Mouse (Mus musculus) limb, embryonic 15.5 days (tissue): ENCODE measurements around the gene Cys1. TPM values are rescaled to one million over a fixed set of nuclear protein-coding genes. Genes with fewer than 3 reads are reported as not detected.
"Not testable (repeated sequence)": the region's sequence is repeated elsewhere in the genome, so short reads cannot be mapped to it uniquely, and the experiment has no call there.

Experiments used
- ATAC-seq: fragments of 200-750 bp; cut with Nextera tagmentation; 2 replicates; pipeline ENCODE4 v1.8.0; 2017; ENCODE audit warnings: low read depth, moderate TSS enrichment; ENCODE audit not compliant: insufficient number of reproducible peaks, low FRiP score, low TSS enrichment
- H3K27ac ChIP-seq: fragments of 300-500 bp; sonication (generic); 2 replicates; pipeline ENCODE4 v1.5.1; 2015; ENCODE audit warnings: moderate library complexity, mild to moderate bottlenecking, inconsistent platforms
- H3K27me3 ChIP-seq: fragments of 300-500 bp; sonication (generic); 2 replicates; pipeline ENCODE4 v1.6.1; 2015; ENCODE audit warnings: inconsistent platforms
- H3K36me3 ChIP-seq: fragments of 300-500 bp; sonication (generic); 2 replicates; pipeline ENCODE4 v1.6.1; 2015; ENCODE audit warnings: inconsistent platforms
- H3K4me1 ChIP-seq: fragments of 300-500 bp; sonication (generic); 2 replicates; pipeline ENCODE4 v1.6.1; 2015; ENCODE audit warnings: inconsistent platforms
- H3K4me2 ChIP-seq: fragments of 300-500 bp; sonication (generic); 2 replicates; pipeline ENCODE4 v1.6.1; 2015; ENCODE audit warnings: mild to moderate bottlenecking, inconsistent platforms
- H3K4me3 ChIP-seq: fragments of 300-500 bp; sonication (generic); 2 replicates; pipeline ENCODE4 v1.5.1; 2015; ENCODE audit warnings: mild to moderate bottlenecking, inconsistent platforms
- H3K9ac ChIP-seq: fragments of 300-500 bp; sonication (generic); 2 replicates; pipeline ENCODE4 v1.6.1; 2015; ENCODE audit warnings: inconsistent platforms
- H3K9me3 ChIP-seq: fragments of 300-500 bp; sonication (generic); 2 replicates; pipeline ENCODE4 v1.6.1; 2016; ENCODE audit warnings: inconsistent platforms
- WGBS: fragments of 180-500 bp; shearing (Covaris S2); methylation state at CpG from one replicate; pipeline ENCODE4 v1.1.7; 2015; 5-methylcytosine and 5-hydroxymethylcytosine counted together
- polyA plus RNA-seq: library from polyadenylated mRNA; unstranded; fragments of >200 nt; fragmentation: Nextera tagmentation; extraction: Ambion mirVana; gene quantifications from 2 replicates; pipeline ENCODE4 v1.2.1, GENCODE M21; 2015

Cys1 gene
- polyA plus RNA-seq, 1 experiment from 2014 or later = 8.1 TPM

- Histone ChIP-seq H3K4me1 (peaks cover 40% of the 10 kb centered on the region), H3K9me3 (no peaks in the 10 kb centered on the region), H3K27ac (peak overlapping the region; percentile 52), H3K4me3 (peak overlapping the region; percentile 93), H3K9ac (peak overlapping the region; percentile 73), H3K4me2 (peak overlapping the region; percentile 96), H3K27me3 (no peaks in the 10 kb centered on the region), H3K36me3 (peaks cover 16% of the 10 kb centered on the region)
- under 1% methylated on average over 17 of the region's 17 CpGs for whole genome bisulfite sequencing
- no peak for ATAC-seq
Measured at GRCm38 (mm10) chr12:24708824-24709218, 27.2 kb upstream of the Cys1 start.

GRCm38 (mm10) chr12:24707954-24708823, 26.6 kb upstream of the Cys1 start, which contains the start of gene Rrm2:
Rrm2 (plus strand) TSS chr12:24708241.
- H3K27ac ChIP-seq = peak within 1 kb of the TSS; percentile 77
- H3K27me3 ChIP-seq = no peaks in the 10 kb centered on the region
- peak; percentile 89 for ATAC-seq
- under 1% methylated on average over 78 of the region's 83 CpGs for WGBS
- H3K4me2 ChIP-seq = peak within 1 kb of the TSS; percentile 96
- peak within 1 kb of the TSS; percentile 73 for H3K9ac ChIP-seq
- peak within 1 kb of the TSS; percentile 93 for H3K4me3 ChIP-seq
- peaks cover 40% of the 10 kb centered on the region for H3K4me1 ChIP-seq
- H3K36me3 ChIP-seq = peaks cover 16% of the 10 kb centered on the region
- H3K9me3 ChIP-seq = no peaks in the 10 kb centered on the region

GRCm38 (mm10) chr12:24707480-24707802, 25.8 kb upstream of the Cys1 start:
- Histone ChIP-seq H3K27ac (peak overlapping the region; percentile 27; the same call in 1 of the 2 replicates), H3K27me3 (no peaks in the 10 kb centered on the region), H3K4me3 (peak overlapping the region; percentile 93), H3K4me1 (peaks cover 40% of the 10 kb centered on the region), H3K36me3 (peaks cover 13% of the 10 kb centered on the region), H3K9me3 (no peaks in the 10 kb centered on the region), H3K9ac (peak overlapping the region; percentile 73), H3K4me2 (peak overlapping the region; percentile 96)
- WGBS = under 1% methylated on average over 9 of the region's 9 CpGs
- ATAC-seq = no peak

GRCm38 (mm10) chr12:24706764-24707479, 25.3 kb upstream of the Cys1 start:
- H3K27ac ChIP-seq = peak overlapping the region; percentile 27; the same call in 1 of the 2 replicates
- ATAC-seq = no peak
- WGBS = under 1% methylated on average over 27 of the region's 27 CpGs
- peak overlapping the region; percentile 96 for H3K4me2 ChIP-seq
- H3K4me3 ChIP-seq = peak overlapping the region; percentile 93
- H3K9ac ChIP-seq = peak overlapping the region; percentile 73; the same call in 1 of the 2 replicates
- no peaks in the 10 kb centered on the region for H3K9me3 ChIP-seq
- H3K4me1 ChIP-seq = peaks cover 40% of the 10 kb centered on the region
- peaks cover 9% of the 10 kb centered on the region for H3K36me3 ChIP-seq
- no peaks in the 10 kb centered on the region for H3K27me3 ChIP-seq

- Histone ChIP-seq H3K9me3 (no peaks in the 10 kb centered on the region), H3K4me2 (no peak overlapping the region), H3K27ac (no peak overlapping the region), H3K27me3 (no peaks in the 10 kb centered on the region), H3K36me3 (no peaks in the 10 kb centered on the region), H3K4me3 (no peak overlapping the region), H3K4me1 (peaks cover 34% of the 10 kb centered on the region), H3K9ac (no peak overlapping the region)
- no peak for ATAC-seq
- WGBS = 70% methylated on average over 15 of the region's 15 CpGs
Measured at GRCm38 (mm10) chr12:24705502-24706263, 24.1 kb upstream of the Cys1 start.

DNA sequence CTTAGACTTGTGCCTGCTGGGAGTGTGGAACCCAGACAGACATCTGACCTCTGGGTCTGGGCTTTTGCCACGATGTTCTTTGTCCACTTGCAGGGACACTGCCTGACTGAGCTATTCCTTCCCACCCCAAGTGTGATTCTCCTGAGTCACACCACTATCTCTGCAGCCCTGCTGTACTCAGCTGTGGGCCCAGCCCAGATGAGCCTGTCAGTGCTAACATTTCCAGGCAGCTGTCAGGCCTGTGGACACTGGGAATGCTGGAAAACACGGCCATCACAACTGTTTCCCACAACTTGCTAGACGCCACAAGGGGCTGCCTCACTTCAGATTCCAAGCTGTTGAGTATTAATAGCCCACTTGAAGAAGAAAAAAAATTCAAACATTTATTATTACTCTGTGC, 21.4 kb upstream of the Cys1 start:
- 75% methylated on average over 3 of the region's 3 CpGs for WGBS
- H3K4me2 ChIP-seq = no peak overlapping the region
- H3K4me1 ChIP-seq = peaks cover 20% of the 10 kb centered on the region
- no peaks in the 10 kb centered on the region for H3K36me3 ChIP-seq
- H3K27me3 ChIP-seq = 0 out of 2 replicates have a peak, but pooled peaks cover 5% of the 10 kb centered on the region
- H3K9ac ChIP-seq = no peak overlapping the region
- no peak overlapping the region for H3K4me3 ChIP-seq
- no peaks in the 10 kb centered on the region for H3K9me3 ChIP-seq
- H3K27ac ChIP-seq = no peak overlapping the region
- no peak; the same call in 1 of the 2 replicates for ATAC-seq

DNA sequence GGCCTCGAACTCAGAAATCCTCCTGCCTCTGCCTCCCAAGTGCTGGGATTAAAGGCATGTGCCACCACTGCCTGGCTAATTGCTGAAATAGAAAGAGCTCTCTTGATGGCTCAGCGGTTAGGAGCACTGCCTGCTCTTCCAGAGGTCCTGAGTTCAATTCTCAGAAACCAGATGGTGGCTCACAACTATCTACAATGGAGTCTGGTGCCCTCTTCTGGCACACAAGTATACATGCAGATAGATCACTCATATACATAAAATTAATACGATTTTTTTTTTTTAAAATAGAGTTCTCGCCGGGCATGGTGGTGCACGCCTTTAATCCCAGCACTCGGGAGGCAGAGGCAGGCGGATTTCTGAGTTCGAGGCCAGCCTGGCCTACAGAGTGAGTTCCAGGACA, 20.0 kb upstream of the Cys1 start:
- 87% methylated on average over 9 of the region's 9 CpGs for WGBS
- not testable (repeated sequence) for ATAC-seq

GRCm38 (mm10) chr12:24699578-24699977, 18.0 kb upstream of the Cys1 start:
- Histone ChIP-seq H3K4me2 (no peak overlapping the region), H3K27me3 (0 out of 2 replicates have a peak, but pooled peaks cover 5% of the 10 kb centered on the region), H3K9me3 (no peaks in the 10 kb centered on the region), H3K4me3 (no peak overlapping the region), H3K4me1 (no peaks in the 10 kb centered on the region), H3K9ac (no peak overlapping the region), H3K27ac (no peak overlapping the region), H3K36me3 (no peaks in the 10 kb centered on the region)
- no peak for ATAC-seq
- WGBS = 61% methylated on average over 10 of the region's 10 CpGs

More for the DNA sequence above, 20.0 kb upstream of the Cys1 start:
- H3K27me3 ChIP-seq, H3K4me3 ChIP-seq, H3K9ac ChIP-seq, H3K36me3 ChIP-seq, H3K27ac ChIP-seq, H3K4me1 ChIP-seq, H3K9me3 ChIP-seq, H3K4me2 ChIP-seq: not testable (repeated sequence)

DNA sequence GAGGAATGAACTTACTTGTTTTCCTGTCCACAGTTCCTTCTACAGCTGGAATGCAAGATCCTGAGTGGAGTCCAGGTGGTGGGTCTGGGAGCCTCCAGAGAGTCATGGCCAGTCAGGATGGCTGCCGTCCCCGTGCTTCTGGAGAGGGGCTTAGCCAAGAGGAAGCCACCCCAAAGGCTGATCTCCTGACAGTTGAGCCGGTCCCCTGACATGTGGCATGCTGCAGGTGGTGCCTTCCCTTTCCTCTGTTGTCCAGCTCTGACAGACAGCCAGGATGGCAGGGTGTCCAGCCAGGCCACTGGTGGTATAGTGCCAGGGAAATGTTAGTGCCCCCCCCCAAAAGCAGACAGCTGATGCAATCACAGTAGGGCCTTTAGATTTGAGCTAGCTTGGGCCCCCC, 16.9 kb upstream of the Cys1 start:
- 75% methylated on average over 3 of the region's 3 CpGs for WGBS
- H3K36me3 ChIP-seq = no peaks in the 10 kb centered on the region
- ATAC-seq = no peak
- H3K9me3 ChIP-seq = no peaks in the 10 kb centered on the region
- 0 out of 2 replicates have a peak, but pooled peaks cover 5% of the 10 kb centered on the region for H3K27me3 ChIP-seq
- H3K4me3 ChIP-seq = no peak overlapping the region
- no peak overlapping the region for H3K9ac ChIP-seq
- no peak overlapping the region for H3K27ac ChIP-seq
- H3K4me2 ChIP-seq = no peak overlapping the region
- H3K4me1 ChIP-seq = no peaks in the 10 kb centered on the region

DNA sequence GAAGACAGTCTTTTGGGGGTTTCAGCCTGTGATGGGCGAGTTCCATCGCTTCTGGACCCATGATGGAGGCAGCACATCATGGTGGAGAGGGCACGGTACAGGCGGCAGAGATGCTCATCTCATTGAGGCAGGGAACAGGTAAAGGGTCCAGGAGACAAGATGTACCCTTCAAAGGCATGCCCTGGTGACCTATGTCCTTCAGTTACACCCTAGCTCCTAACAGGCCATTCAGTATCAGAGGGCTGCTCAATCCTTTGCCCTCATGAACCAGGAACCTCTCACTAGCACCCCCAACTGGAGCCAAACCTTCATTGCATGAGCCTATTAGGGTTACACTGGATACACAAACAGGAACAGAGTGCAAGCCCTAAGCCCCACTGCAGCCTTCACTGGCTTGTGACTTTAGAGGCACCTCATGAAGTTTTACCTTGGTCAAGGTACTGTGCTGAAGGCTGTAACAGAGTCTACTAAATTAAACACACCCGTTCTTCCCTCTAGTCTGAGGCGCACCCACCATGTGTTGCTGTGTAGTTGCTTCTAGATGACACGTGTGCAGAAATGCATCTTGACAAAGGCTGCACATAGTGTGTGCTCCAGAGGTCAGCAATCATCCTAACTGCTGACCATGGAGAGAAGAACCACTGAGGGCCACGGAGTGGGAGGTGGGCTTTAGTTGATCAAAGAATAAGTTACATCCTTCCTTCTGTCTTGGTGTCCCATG, 16.0 kb upstream of the Cys1 start:
- no peaks in the 10 kb centered on the region for H3K4me1 ChIP-seq
- ATAC-seq = no peak
- 60% methylated on average over 8 of the region's 8 CpGs for WGBS
- no peak overlapping the region for H3K27ac ChIP-seq
- 0 out of 2 replicates have a peak, but pooled peaks cover 5% of the 10 kb centered on the region for H3K27me3 ChIP-seq
- no peaks in the 10 kb centered on the region for H3K36me3 ChIP-seq
- H3K4me2 ChIP-seq = no peak overlapping the region
- no peak overlapping the region for H3K4me3 ChIP-seq
- H3K9me3 ChIP-seq = no peaks in the 10 kb centered on the region
- no peak overlapping the region for H3K9ac ChIP-seq
